Mouse (Mus musculus) spleen, adult 10 weeks (tissue): ENCODE measurements around the gene Adam23. TPM values are rescaled to one million over a fixed set of nuclear protein-coding genes. Genes with fewer than 3 reads are reported as not detected.

Source experiments
- polyA plus RNA-seq: library from polyadenylated mRNA; stranded (reverse); fragments of 350-450 nt; fragmentation: Illumina TruSeq; extraction: RNeasy Lipid Tissue Mini Kit (QIAGEN cat#74804); gene quantifications from one replicate; pipeline ENCODE4 v1.2.3, GENCODE M21; 2015; ENCODE audit warnings: low replicate concordance; ENCODE audit not compliant: insufficient read depth

Gene Adam23
- 70.4 TPM for polyA plus RNA-seq

GRCm38 (mm10) chr1:63445656-63446046 lies at the start of gene Adam23:
TSS of gene Adam23 (plus strand) at chr1:63445891.

GRCm38 (mm10) chr1:63615668-63616067 lies 170.0 kb downstream of the Adam23 start, which contains the start of gene Gm39653:
TSS of gene Gm39653 (plus strand) at chr1:63615968.

Other genes with a start within 250 kb of the Adam23 start
- gene Gpr1, start 231.3 kb upstream of the Adam23 start, polyA plus RNA-seq = not detected
- gene Zdbf2, start 172.6 kb upstream of the Adam23 start, polyA plus RNA-seq = 0.08 TPM
- not detected for gene Gm39653, start 170.1 kb downstream of the Adam23 start, polyA plus RNA-seq
- not detected for gene Dytn, start 241.0 kb downstream of the Adam23 start, polyA plus RNA-seq